1 mouse cellular context compared by ENCODE assay signal in genomic region chr1:132367692-132368506, GRCm38 (mm10).
A peak's percentile ranks its signal among the peaks of the same experiment; 100 is the strongest.
TF ChIP-seq lines count a peak whose summit lies in the region.

No protein-coding gene starts in this region.

TF ChIP-seq in MEL, 35 proteins besides CTCF, POLR2A, EP300 and RAD21:
- peak; percentile 60 for TF ChIP-seq CHD2 (IDR thresholded peaks at IDR 0.05; ENCODE audit: low read length)
- TF ChIP-seq KAT2A (conservative IDR thresholded peaks at IDR 0.05; ENCODE audit: low read depth, low read length) = no peak; the same call in 1 of the 2 replicates
- TF ChIP-seq MYC (IDR thresholded peaks at IDR 0.05; ENCODE audit: low read depth, low read length) = peak; percentile 85
- TF ChIP-seq GABPA (IDR thresholded peaks at IDR 0.05; ENCODE audit: low read depth, low read length) = no peak
- 0 out of 2 replicates have a peak, but pooled peaks have one; percentile 43 for TF ChIP-seq TBP (IDR thresholded peaks at IDR 0.05; ENCODE audit: low read depth, low read length)
- TF ChIP-seq GATA1 (IDR thresholded peaks at IDR 0.05; ENCODE audit: low read depth, low read length) = peak; percentile 100
- peak; percentile 85; the same call in 1 of the 2 replicates for TF ChIP-seq JUND (IDR thresholded peaks at IDR 0.05; ENCODE audit: low read depth, low read length)
- peak; percentile 31; the same call in 1 of the 2 replicates for TF ChIP-seq NRF1 (IDR thresholded peaks at IDR 0.05; ENCODE audit: insufficient read depth, low read depth, low read length, poor library complexity, severe bottlenecking)
- peak; percentile 77; the same call in 1 of the 2 replicates for TF ChIP-seq ZMIZ1 (IDR thresholded peaks at IDR 0.05; ENCODE audit: low read depth, low read length)
- TF ChIP-seq UBTF (IDR thresholded peaks at IDR 0.05; ENCODE audit: borderline replicate concordance, insufficient read depth, low read depth, low read length) = no peak
- TF ChIP-seq CHD1 (IDR thresholded peaks at IDR 0.05; ENCODE audit: low read depth, low read length) = no peak
- peak; percentile 100 for TF ChIP-seq TCF12 (IDR thresholded peaks at IDR 0.05; ENCODE audit: low read depth, low read length)
- peak; percentile 88; the same call in 1 of the 2 replicates for TF ChIP-seq MAFK (IDR thresholded peaks at IDR 0.05; ENCODE audit: borderline replicate concordance, low read depth, low read length)
- no peak for TF ChIP-seq ZKSCAN1 (IDR thresholded peaks at IDR 0.05; ENCODE audit: low read depth, low read length)
- peak; percentile 92 for TF ChIP-seq SIN3A (IDR thresholded peaks at IDR 0.05; ENCODE audit: low read length)
- TF ChIP-seq ETS1 (IDR thresholded peaks at IDR 0.05; ENCODE audit: low read depth, low read length) = peak; percentile 98
- TF ChIP-seq MEF2A (IDR thresholded peaks at IDR 0.05; ENCODE audit: extremely low read depth, insufficient replicate concordance, low read depth, low read length, poor library complexity, severe bottlenecking) = no peak
- no peak for TF ChIP-seq USF2 (IDR thresholded peaks at IDR 0.05; ENCODE audit: borderline replicate concordance in 1 of 2, insufficient read depth in 1 of 2, low read depth in 1 of 2, low read length in 2 of 2)
- TF ChIP-seq USF1 (IDR thresholded peaks at IDR 0.05; ENCODE audit: low read depth, low read length) = peak; percentile 75; the same call in 1 of the 2 replicates
- peak; percentile 81 for TF ChIP-seq SMC3 (IDR thresholded peaks at IDR 0.05; ENCODE audit: low read depth, low read length)
- peak; percentile 91 for TF ChIP-seq MXI1 (IDR thresholded peaks at IDR 0.05; ENCODE audit: low read depth, low read length)
- TF ChIP-seq MAZ (IDR thresholded peaks at IDR 0.05; ENCODE audit: low read depth, low read length) = peak; percentile 95
- peak; percentile 49; the same call in 1 of the 2 replicates for TF ChIP-seq ELF1 (IDR thresholded peaks at IDR 0.05; ENCODE audit: low read depth, low read length)
- TF ChIP-seq ZC3H11A (IDR thresholded peaks at IDR 0.05; ENCODE audit: low read depth, low read length) = peak; percentile 81
- peak; percentile 72; the same call in 1 of the 2 replicates for TF ChIP-seq BHLHE40 (IDR thresholded peaks at IDR 0.05; ENCODE audit: borderline replicate concordance, low read depth, low read length)
- no peak for TF ChIP-seq E2F4 (IDR thresholded peaks at IDR 0.05; ENCODE audit: borderline replicate concordance, low read depth, low read length)
- peak; percentile 87 for TF ChIP-seq POLR2AphosphoS2 (IDR thresholded peaks at IDR 0.05; ENCODE audit: low read length)
- TF ChIP-seq NELFE (IDR thresholded peaks at IDR 0.05; ENCODE audit: low read depth, low read length) = peak; percentile 18; the same call in 1 of the 2 replicates
- 0 out of 2 replicates have a peak, but pooled peaks have one; percentile 42 for TF ChIP-seq ZNF384 (IDR thresholded peaks at IDR 0.05; ENCODE audit: low read depth, low read length)
- peak; percentile 58; the same call in 1 of the 2 replicates for TF ChIP-seq HCFC1 (IDR thresholded peaks at IDR 0.05; ENCODE audit: low read depth, low read length)
- peak; percentile 99 for TF ChIP-seq RCOR1 (IDR thresholded peaks at IDR 0.05; ENCODE audit: low read depth, low read length)
- no peak for TF ChIP-seq POLR2AphosphoS5 (IDR thresholded peaks at IDR 0.05; ENCODE audit: borderline replicate concordance, low read depth, low read length)
- TF ChIP-seq TAL1 (IDR thresholded peaks at IDR 0.05; ENCODE audit: low read length) = peak; percentile 100
- TF ChIP-seq MAX (IDR thresholded peaks at IDR 0.05; ENCODE audit: low read length) = peak; percentile 73; the same call in 1 of the 2 replicates
- peak; percentile 67; the same call in 1 of the 2 replicates for TF ChIP-seq MYB (IDR thresholded peaks at IDR 0.05; ENCODE audit: low read depth, low read length)
TF ChIP-seq in MEL: peak in this region for 26.
